Mouse (Mus musculus): ENCODE measurements around the gene E2f4. TPM values are rescaled to one million over a fixed set of nuclear protein-coding genes. Genes with fewer than 3 reads are reported as not detected.

Gene E2f4
- total and polyA plus RNA-seq, 3 experiments, result 39.9 to 198 (median 51.0) TPM

- Histone ChIP-seq H3K9ac (ENCODE audit: insufficient read depth, low read depth) (peak overlapping the region; percentile 57; the same call in 1 of the 2 replicates), H3K4me3 (replicated peaks in 1 of 3; ENCODE audit: low read depth in 2 of 3, low read length in 2 of 3, poor library complexity in 1 of 3) (peak overlapping the region; percentile 80 to 85 (median 82)), H3K79me2 (replicated peaks; ENCODE audit: control insufficient read depth, extremely low read depth, insufficient read depth, poor library complexity, severe bottlenecking) (no peaks in the 10 kb centered on the region; the same call in 1 of the 2 replicates), H3K27me3 (replicated peaks) (peaks cover 17% of the 10 kb centered on the region), H3K36me3 (replicated peaks in 1 of 2; ENCODE audit: control insufficient read depth in 1 of 2, insufficient read depth in 1 of 2, low read length in 1 of 2) (no peaks in the 10 kb centered on the region), H3K27ac (ENCODE audit: insufficient read depth, low read depth) (no peak overlapping the region), H3K9me3 (replicated peaks; ENCODE audit: low read length) (no peaks in the 10 kb centered on the region), H3K4me1 (ENCODE audit: control insufficient read depth in 1 of 2, insufficient read depth in 2 of 2) (peaks cover 15 to 39% of the 10 kb centered on the region in 2 experiments), H3K4me2 (ENCODE audit: insufficient read depth, low read depth, poor library complexity, severe bottlenecking) (peak overlapping the region; percentile 68)
- no peak for DNase-seq (ENCODE audit: extremely low read depth)
- in situ Hi-C loops (cut with MboI; ENCODE audit: low pct_ligation_motif_present, low pct_unique_long_range_greater_than_20kb, low sequenced_read_pairs), result no loop called here
- dilution Hi-C loops (cut with MboI; ENCODE audit: extremely low pct_ligation_motif_present, extremely low pct_unique_long_range_greater_than_20kb, low sequenced_read_pairs), result no loop called here
- TF ChIP-seq CHD2 (IDR thresholded peaks at IDR 0.05; ENCODE audit: low read length), result no peak
- TF ChIP-seq USF1 (IDR thresholded peaks at IDR 0.05; ENCODE audit: low read depth, low read length), result no peak
- no peak for TF ChIP-seq NRF1 (IDR thresholded peaks at IDR 0.05; ENCODE audit: low read depth, low read length)
- no peak for TF ChIP-seq ZMIZ1 (IDR thresholded peaks at IDR 0.05; ENCODE audit: low read depth, low read length)
- TF ChIP-seq IRF4 (IDR thresholded peaks at IDR 0.05; ENCODE audit: low read depth, low read length), result 0 out of 2 replicates have a peak, but pooled peaks have one; percentile 20
- TF ChIP-seq USF2 (conservative IDR thresholded peaks at IDR 0.05; ENCODE audit: low read depth, low read length), result no peak
- no peak for TF ChIP-seq ELF1 (IDR thresholded peaks at IDR 0.05; ENCODE audit: low read depth, low read length)
Measured at GRCm38 (mm10) chr8:105346611-105347427, 49.4 kb downstream of the E2f4 start.

DNA sequence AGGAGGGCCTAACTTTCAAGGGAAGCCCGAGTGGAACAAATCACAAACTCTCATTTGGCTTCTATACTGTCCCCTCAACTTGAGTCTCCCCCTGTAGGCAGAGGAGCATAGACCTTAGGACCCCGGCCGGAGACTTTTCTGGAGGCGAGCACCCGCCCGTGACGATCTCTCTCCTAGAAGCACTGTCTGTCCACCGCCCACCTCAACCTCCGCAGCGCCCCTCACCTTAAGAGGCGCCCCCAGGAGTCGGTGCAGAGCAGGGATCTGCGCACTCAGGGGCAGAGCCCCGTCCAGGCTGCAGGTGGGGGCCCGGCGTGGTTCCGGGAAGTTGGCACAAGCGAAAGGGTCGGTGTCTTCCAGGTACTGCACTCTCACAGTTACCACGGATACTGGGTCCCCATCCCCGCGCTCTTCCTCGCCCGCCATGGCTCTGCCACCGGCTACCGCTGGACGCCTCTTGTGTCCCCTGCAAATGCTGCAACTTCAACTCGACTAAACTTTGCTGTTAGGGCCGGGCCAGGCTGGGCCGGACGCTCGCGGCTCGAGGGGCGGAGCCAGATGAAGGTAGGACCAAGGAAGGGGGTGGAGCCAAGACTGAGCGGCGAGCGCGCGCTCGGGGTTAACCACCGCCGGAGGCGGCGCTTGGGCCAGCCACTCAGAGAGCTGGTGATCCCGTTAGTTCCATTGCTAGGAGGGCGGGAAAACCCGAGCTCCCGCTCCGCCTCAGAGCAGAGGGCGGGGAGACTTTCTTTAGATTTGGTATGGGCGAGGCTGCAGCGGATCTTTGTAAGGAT, 50.2 kb downstream of the E2f4 start, which contains the start of gene Fhod1:
Gene Fhod1 (minus strand): TSS at position 526 of the 794 bp plus-strand sequence.
- peak within 1 kb of the TSS; percentile 80 to 85 (median 82) for H3K4me3 ChIP-seq (replicated peaks in 1 of 3; ENCODE audit: low read depth in 2 of 3, low read length in 2 of 3, poor library complexity in 1 of 3)
- no peaks in the 10 kb centered on the region for H3K36me3 ChIP-seq (replicated peaks in 1 of 2; ENCODE audit: control insufficient read depth in 1 of 2, insufficient read depth in 1 of 2, low read length in 1 of 2)
- H3K4me1 ChIP-seq (ENCODE audit: control insufficient read depth in 1 of 2, insufficient read depth in 2 of 2), result peaks cover 15 to 39% of the 10 kb centered on the region in 2 experiments
- peak within 1 kb of the TSS; percentile 90 for H3K4me2 ChIP-seq (ENCODE audit: insufficient read depth, low read depth, poor library complexity, severe bottlenecking)
- H3K27me3 ChIP-seq (replicated peaks), result peaks cover 17% of the 10 kb centered on the region
- dilution Hi-C loops (cut with MboI; ENCODE audit: extremely low pct_ligation_motif_present, extremely low pct_unique_long_range_greater_than_20kb, low sequenced_read_pairs) (no loop called here), in situ Hi-C loops (cut with MboI; ENCODE audit: low pct_ligation_motif_present, low pct_unique_long_range_greater_than_20kb, low sequenced_read_pairs) (no loop called here)
- H3K9ac ChIP-seq (ENCODE audit: insufficient read depth, low read depth), result peak within 1 kb of the TSS; percentile 57
- no peaks in the 10 kb centered on the region; the same call in 1 of the 2 replicates for H3K79me2 ChIP-seq (replicated peaks; ENCODE audit: control insufficient read depth, extremely low read depth, insufficient read depth, poor library complexity, severe bottlenecking)
- no peaks in the 10 kb centered on the region for H3K9me3 ChIP-seq (replicated peaks; ENCODE audit: low read length)
- H3K27ac ChIP-seq (ENCODE audit: insufficient read depth, low read depth), result no peak within 1 kb of the TSS
- DNase-seq (ENCODE audit: extremely low read depth), result peak; percentile 95
- TF ChIP-seq MYC (IDR thresholded peaks at IDR 0.05; ENCODE audit: low read depth, low read length) (no peak), EP300 (IDR thresholded peaks at IDR 0.05; ENCODE audit: low read length) (no peak), MAZ (IDR thresholded peaks at IDR 0.05; ENCODE audit: low read depth, low read length) (peak; percentile 33; the same call in 1 of the 2 replicates), SIN3A (IDR thresholded peaks at IDR 0.05; ENCODE audit: low read length) (peak; percentile 51; the same call in 1 of the 2 replicates), ZC3H11A (IDR thresholded peaks at IDR 0.05; ENCODE audit: low read depth, low read length) (no peak), NELFE (IDR thresholded peaks at IDR 0.05; ENCODE audit: low read depth, low read length) (no peak), MEF2A (IDR thresholded peaks at IDR 0.05; ENCODE audit: borderline replicate concordance, low read depth, low read length) (no peak), SMC3 (IDR thresholded peaks at IDR 0.05; ENCODE audit: low read depth, low read length) (no peak), POLR2AphosphoS2 (IDR thresholded peaks at IDR 0.05; ENCODE audit: low read depth, low read length) (no peak), CHD2 (IDR thresholded peaks at IDR 0.05; ENCODE audit: low read length) (no peak), UBTF (IDR thresholded peaks at IDR 0.05; ENCODE audit: low read depth, low read length) (no peak), POLR2A (IDR thresholded peaks at IDR 0.05; ENCODE audit: low read depth, low read length) (peak; percentile 70), E2F4 (IDR thresholded peaks at IDR 0.05; ENCODE audit: insufficient replicate concordance, low read depth, low read length) (peak; percentile 95), RCOR1 (conservative IDR thresholded peaks at IDR 0.05; ENCODE audit: low read depth, low read length) (no peak), GABPA (IDR thresholded peaks at IDR 0.05; ENCODE audit: insufficient replicate concordance, low read depth, low read length) (no peak), ZNF384 (IDR thresholded peaks at IDR 0.05; ENCODE audit: low read depth, low read length) (no peak), MAX (IDR thresholded peaks at IDR 0.05; ENCODE audit: low read length) (no peak), ETS1 (conservative IDR thresholded peaks at IDR 0.05; ENCODE audit: low read depth, low read length) (no peak), JUN (IDR thresholded peaks at IDR 0.05; ENCODE audit: insufficient read depth, low read depth, low read length) (no peak), MAFK (IDR thresholded peaks at IDR 0.05; ENCODE audit: insufficient replicate concordance, low read length) (no peak), JUND (conservative IDR thresholded peaks at IDR 0.05; ENCODE audit: low read depth, low read length) (no peak), BHLHE40 (IDR thresholded peaks at IDR 0.05; ENCODE audit: low read depth, low read length) (no peak), ELF1 (IDR thresholded peaks at IDR 0.05; ENCODE audit: low read depth, low read length) (peak; percentile 44; the same call in 1 of the 2 replicates), PAX5 (IDR thresholded peaks at IDR 0.05; ENCODE audit: low read length) (no peak)

All from CH12.LX (cell line).